Mouse (Mus musculus): ENCODE results near the gene Actr3b. TPM values are rescaled to one million over a fixed set of nuclear protein-coding genes. Genes with fewer than 3 reads are reported as not detected.
"Not testable (repeated sequence)": the region's sequence is repeated elsewhere in the genome, so short reads cannot be mapped to it uniquely, and the experiment has no call there.

The Actr3b gene
- total and polyA plus RNA-seq, 2 experiments from 2014 or later: 16.7 to 27.6 TPM

DNA sequence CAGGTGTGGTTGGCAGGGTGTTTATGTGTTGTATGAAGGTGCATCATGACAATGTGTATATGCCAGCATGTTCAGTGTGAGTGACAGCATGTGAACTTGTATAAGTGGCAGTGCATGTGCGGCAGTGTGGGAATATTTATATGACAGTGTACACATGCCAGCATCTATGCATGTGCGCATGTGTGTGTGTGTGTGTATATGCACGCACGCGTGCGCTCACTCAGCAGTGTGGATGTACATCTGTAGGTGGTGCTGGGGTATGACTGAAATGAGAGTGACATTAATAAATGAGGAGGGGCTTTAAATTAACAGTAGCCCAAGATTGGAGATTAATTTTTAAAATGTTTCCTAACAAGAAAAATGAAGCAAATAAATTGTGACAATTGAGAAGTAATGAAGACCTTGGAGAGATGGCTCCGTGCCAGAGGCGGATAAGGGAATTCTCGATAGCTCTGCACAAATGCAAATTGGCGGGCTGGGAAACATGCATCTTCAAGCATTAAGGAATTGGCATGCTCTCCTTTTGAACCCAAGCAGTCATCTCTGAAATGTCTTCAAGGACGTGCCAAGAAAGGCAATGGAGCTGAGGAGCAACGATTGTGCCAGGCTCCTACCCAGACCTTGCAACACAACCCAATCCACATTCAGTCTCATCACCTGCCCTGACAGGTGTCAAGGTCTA lies 111.7 kb downstream of the Actr3b start:
- Histone ChIP-seq H3K27ac (ENCODE audit: low read depth) (no peak overlapping the region), H3K9ac (replicated peaks; ENCODE audit: low read depth, low read length) (no peak overlapping the region), H3K4me2 (ENCODE audit: low read depth, low read length) (no peak overlapping the region), H3K36me3 (replicated peaks; ENCODE audit: control insufficient read depth, insufficient read depth, low read length) (no peaks in the 10 kb centered on the region), H3K9me3 (replicated peaks; ENCODE audit: control insufficient read depth, low read length) (0 out of 2 replicates have a peak, but pooled peaks cover 5% of the 10 kb centered on the region), H3K4me1 (ENCODE audit: control insufficient read depth, insufficient read depth) (no peaks in the 10 kb centered on the region), H3K4me3 (ENCODE audit: low read depth, low read length) (no peak overlapping the region), H3K27me3 (ENCODE audit: control insufficient read depth, insufficient read depth, low read length) (no peaks in the 10 kb centered on the region)
- WGBS: 84% methylated on average over 12 of the region's 12 CpGs
- ATAC-seq (ENCODE audit: insufficient read depth, low read depth) (no peak), DNase-seq (ENCODE audit: low spot score) (no peak)
- TF ChIP-seq CTCF (IDR thresholded peaks at IDR 0.05; ENCODE audit: low read depth) (no peak), EP300 (IDR thresholded peaks at IDR 0.05; ENCODE audit: low read depth) (no peak)

DNA sequence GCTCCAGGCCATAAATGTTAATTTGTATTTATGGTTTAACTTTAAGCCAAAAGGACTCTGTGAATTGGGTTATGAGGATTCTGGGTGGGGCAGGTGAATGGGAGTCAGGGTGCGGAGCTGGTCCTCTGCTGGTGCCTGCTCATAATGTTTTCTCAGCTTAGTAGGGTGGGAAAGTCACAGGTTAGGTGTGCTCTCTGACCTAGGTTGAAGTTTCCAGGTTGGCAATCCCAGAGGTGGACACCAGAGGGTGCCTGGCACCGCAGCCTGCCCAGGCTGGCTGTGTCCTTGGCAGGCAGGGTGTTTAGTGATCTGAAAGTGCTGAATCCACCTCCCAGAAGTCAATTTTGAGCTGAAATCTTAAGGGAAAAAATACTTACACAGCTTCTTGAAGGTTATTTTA lies 113.2 kb downstream of the Actr3b start:
- Histone ChIP-seq H3K27ac (ENCODE audit: low read depth) (no peak overlapping the region), H3K27me3 (ENCODE audit: control insufficient read depth, insufficient read depth, low read length) (no peaks in the 10 kb centered on the region), H3K9me3 (replicated peaks; ENCODE audit: control insufficient read depth, low read length) (0 out of 2 replicates have a peak, but pooled peaks cover 5% of the 10 kb centered on the region), H3K4me3 (ENCODE audit: low read depth, low read length) (no peak overlapping the region), H3K4me1 (ENCODE audit: control insufficient read depth, insufficient read depth) (no peaks in the 10 kb centered on the region), H3K4me2 (ENCODE audit: low read depth, low read length) (no peak overlapping the region), H3K9ac (replicated peaks; ENCODE audit: low read depth, low read length) (no peak overlapping the region), H3K36me3 (replicated peaks; ENCODE audit: control insufficient read depth, insufficient read depth, low read length) (no peaks in the 10 kb centered on the region)
- TF ChIP-seq EP300 (IDR thresholded peaks at IDR 0.05; ENCODE audit: low read depth): no peak
- TF ChIP-seq CTCF (IDR thresholded peaks at IDR 0.05; ENCODE audit: low read depth): peak; percentile 64
- WGBS: 66% methylated on average over 2 of the region's 2 CpGs
- DNase-seq (ENCODE audit: low spot score): peak; percentile 25
- ATAC-seq (ENCODE audit: insufficient read depth, low read depth): no peak

DNA sequence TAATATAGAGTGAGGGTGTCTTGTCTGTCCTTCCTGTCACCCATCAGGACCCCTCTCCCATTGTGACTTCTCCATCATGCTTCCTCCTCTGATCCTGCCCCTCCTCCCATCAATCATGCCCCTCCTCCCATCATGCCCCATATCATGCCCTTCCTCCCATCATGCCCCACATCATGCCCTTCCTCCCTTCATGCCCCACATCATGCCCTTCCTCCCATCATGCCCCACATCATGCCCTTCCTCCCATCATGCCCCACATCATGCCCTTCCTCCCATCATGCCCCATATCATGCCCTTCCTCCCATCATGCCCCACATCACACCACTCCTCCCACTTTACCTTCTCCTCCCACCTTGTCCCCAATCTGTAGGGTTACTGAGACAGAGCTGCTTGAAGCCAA lies 116.1 kb downstream of the Actr3b start:
- H3K36me3 ChIP-seq (replicated peaks; ENCODE audit: control insufficient read depth, insufficient read depth, low read length); H3K4me3 ChIP-seq (ENCODE audit: low read depth, low read length); ATAC-seq (ENCODE audit: insufficient read depth, low read depth); H3K9ac ChIP-seq (replicated peaks; ENCODE audit: low read depth, low read length); H3K27me3 ChIP-seq (ENCODE audit: control insufficient read depth, insufficient read depth, low read length); H3K9me3 ChIP-seq (replicated peaks; ENCODE audit: control insufficient read depth, low read length); H3K4me2 ChIP-seq (ENCODE audit: low read depth, low read length); H3K4me1 ChIP-seq (ENCODE audit: control insufficient read depth, insufficient read depth); DNase-seq (ENCODE audit: low spot score); H3K27ac ChIP-seq (ENCODE audit: low read depth): not testable (repeated sequence)

DNA sequence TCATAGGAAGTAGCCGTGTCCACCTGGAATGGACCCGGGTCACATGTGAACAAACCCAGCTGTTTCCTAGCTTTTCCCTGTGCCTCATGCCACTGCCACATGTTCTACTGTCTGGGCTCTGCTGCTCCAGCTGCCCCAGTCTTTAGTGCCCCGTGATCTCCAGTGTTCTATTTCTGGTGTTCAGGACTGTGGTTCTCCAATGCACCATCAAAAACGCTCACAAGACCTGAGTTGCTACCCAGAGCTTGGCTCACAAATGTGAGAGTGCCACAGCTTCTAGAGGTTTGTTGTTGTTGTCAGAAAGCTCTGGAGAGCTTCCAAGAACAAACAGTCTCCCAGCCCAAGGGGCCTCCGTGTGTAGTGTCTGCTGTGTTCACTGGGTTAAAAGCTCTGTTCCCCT lies 117.5 kb downstream of the Actr3b start:
- peak; percentile 8 for DNase-seq (ENCODE audit: low spot score)

DNA sequence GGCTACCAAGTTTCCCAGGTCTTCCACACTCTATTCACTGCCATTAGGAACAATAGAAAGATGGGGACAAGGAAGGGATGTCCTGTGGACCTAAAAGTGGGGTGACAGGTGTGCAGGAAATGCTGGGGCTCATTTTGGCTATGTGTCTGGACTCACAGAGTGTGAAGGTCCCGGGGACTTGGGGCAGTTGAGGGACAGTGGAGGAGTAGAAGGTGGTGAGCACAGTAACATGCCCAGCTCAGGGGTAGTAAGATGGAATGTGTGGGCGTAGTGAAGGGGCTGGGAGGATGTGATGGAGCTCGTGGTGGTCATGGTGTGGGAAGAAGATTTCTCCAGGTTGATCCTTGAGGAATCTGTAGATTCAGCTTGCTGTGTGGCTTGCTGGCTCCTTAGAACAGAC lies 118.2 kb downstream of the Actr3b start:
- Histone ChIP-seq H3K4me2 (ENCODE audit: low read depth, low read length) (no peak overlapping the region), H3K9me3 (replicated peaks; ENCODE audit: control insufficient read depth, low read length) (no peaks in the 10 kb centered on the region), H3K27me3 (ENCODE audit: control insufficient read depth, insufficient read depth, low read length) (no peaks in the 10 kb centered on the region), H3K36me3 (replicated peaks; ENCODE audit: control insufficient read depth, insufficient read depth, low read length) (no peaks in the 10 kb centered on the region), H3K4me1 (ENCODE audit: control insufficient read depth, insufficient read depth) (no peaks in the 10 kb centered on the region), H3K27ac (ENCODE audit: low read depth) (no peak overlapping the region), H3K9ac (replicated peaks; ENCODE audit: low read depth, low read length) (no peak overlapping the region), H3K4me3 (ENCODE audit: low read depth, low read length) (no peak overlapping the region)
- TF ChIP-seq CTCF (IDR thresholded peaks at IDR 0.05; ENCODE audit: low read depth): no peak
- TF ChIP-seq EP300 (IDR thresholded peaks at IDR 0.05; ENCODE audit: low read depth): no peak
- DNase-seq (ENCODE audit: low spot score) (no peak), ATAC-seq (ENCODE audit: insufficient read depth, low read depth) (no peak)
- 58% methylated on average over 3 of the region's 3 CpGs for WGBS

More for the DNA sequence above, 117.5 kb downstream of the Actr3b start:
- no peak overlapping the region for H3K9ac ChIP-seq (replicated peaks; ENCODE audit: low read depth, low read length)
- no peak overlapping the region for H3K27ac ChIP-seq (ENCODE audit: low read depth)
- no peaks in the 10 kb centered on the region for H3K36me3 ChIP-seq (replicated peaks; ENCODE audit: control insufficient read depth, insufficient read depth, low read length)
- H3K9me3 ChIP-seq (replicated peaks; ENCODE audit: control insufficient read depth, low read length): no peaks in the 10 kb centered on the region
- no peak overlapping the region for H3K4me2 ChIP-seq (ENCODE audit: low read depth, low read length)
- WGBS: 52% methylated on average over 5 of the region's 5 CpGs
- H3K27me3 ChIP-seq (ENCODE audit: control insufficient read depth, insufficient read depth, low read length): no peaks in the 10 kb centered on the region
- ATAC-seq (ENCODE audit: insufficient read depth, low read depth): peak; percentile 44; the same call in 1 of the 2 replicates
- H3K4me3 ChIP-seq (ENCODE audit: low read depth, low read length): no peak overlapping the region
- TF ChIP-seq CTCF (IDR thresholded peaks at IDR 0.05; ENCODE audit: low read depth) (no peak), EP300 (IDR thresholded peaks at IDR 0.05; ENCODE audit: low read depth) (no peak)
- no peaks in the 10 kb centered on the region for H3K4me1 ChIP-seq (ENCODE audit: control insufficient read depth, insufficient read depth)

DNA sequence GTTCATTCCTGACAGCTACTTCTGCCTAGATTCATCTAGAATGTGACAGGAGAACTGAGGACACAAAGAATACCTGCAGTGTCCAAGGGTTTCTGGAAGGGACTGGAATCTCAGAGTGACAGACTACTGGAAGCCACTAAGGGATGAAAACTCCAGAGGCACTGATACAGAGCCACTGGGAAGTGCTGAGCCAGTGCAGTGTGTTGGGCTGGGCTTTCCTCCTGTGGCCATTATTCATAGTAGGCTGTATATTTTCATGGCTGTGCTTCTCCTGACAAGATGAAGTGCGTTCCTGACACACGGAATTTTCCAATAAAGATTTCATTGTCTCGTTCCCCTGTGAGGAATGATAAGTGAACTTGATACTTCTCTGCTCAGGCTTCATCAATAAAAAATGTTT lies 126.9 kb downstream of the Actr3b start:
- no peak overlapping the region for H3K4me2 ChIP-seq (ENCODE audit: low read depth, low read length)
- TF ChIP-seq CTCF (IDR thresholded peaks at IDR 0.05; ENCODE audit: low read depth) (no peak), EP300 (IDR thresholded peaks at IDR 0.05; ENCODE audit: low read depth) (no peak)
- peaks cover 6% of the 10 kb centered on the region; the same call in 1 of the 2 replicates for H3K4me1 ChIP-seq (ENCODE audit: control insufficient read depth, insufficient read depth)
- ATAC-seq (ENCODE audit: insufficient read depth, low read depth): no peak
- H3K4me3 ChIP-seq (ENCODE audit: low read depth, low read length): no peak overlapping the region
- peaks cover 16% of the 10 kb centered on the region for H3K9me3 ChIP-seq (replicated peaks; ENCODE audit: control insufficient read depth, low read length)
- H3K27ac ChIP-seq (ENCODE audit: low read depth): no peak overlapping the region
- WGBS: 69% methylated on average over 3 of the region's 3 CpGs
- DNase-seq (ENCODE audit: low spot score): no peak
- no peaks in the 10 kb centered on the region for H3K36me3 ChIP-seq (replicated peaks; ENCODE audit: control insufficient read depth, insufficient read depth, low read length)
- H3K9ac ChIP-seq (replicated peaks; ENCODE audit: low read depth, low read length): no peak overlapping the region
- H3K27me3 ChIP-seq (ENCODE audit: control insufficient read depth, insufficient read depth, low read length): no peaks in the 10 kb centered on the region
